Mouse (Mus musculus) lung, postnatal 0 days (tissue): ENCODE data around the gene Srsf9.

Experiments used
- CTCF ChIP-seq: IDR thresholded peaks from 2 replicates; pipeline ENCODE4 v1.5.1; 2016; ENCODE audit warnings: antibody characterized with exemption, mild to moderate bottlenecking
- EP300 ChIP-seq: IDR thresholded peaks from 2 replicates; pipeline ENCODE4 v1.6.1; 2016; ENCODE audit warnings: antibody characterized with exemption, mild to moderate bottlenecking, control low read depth

DNA sequence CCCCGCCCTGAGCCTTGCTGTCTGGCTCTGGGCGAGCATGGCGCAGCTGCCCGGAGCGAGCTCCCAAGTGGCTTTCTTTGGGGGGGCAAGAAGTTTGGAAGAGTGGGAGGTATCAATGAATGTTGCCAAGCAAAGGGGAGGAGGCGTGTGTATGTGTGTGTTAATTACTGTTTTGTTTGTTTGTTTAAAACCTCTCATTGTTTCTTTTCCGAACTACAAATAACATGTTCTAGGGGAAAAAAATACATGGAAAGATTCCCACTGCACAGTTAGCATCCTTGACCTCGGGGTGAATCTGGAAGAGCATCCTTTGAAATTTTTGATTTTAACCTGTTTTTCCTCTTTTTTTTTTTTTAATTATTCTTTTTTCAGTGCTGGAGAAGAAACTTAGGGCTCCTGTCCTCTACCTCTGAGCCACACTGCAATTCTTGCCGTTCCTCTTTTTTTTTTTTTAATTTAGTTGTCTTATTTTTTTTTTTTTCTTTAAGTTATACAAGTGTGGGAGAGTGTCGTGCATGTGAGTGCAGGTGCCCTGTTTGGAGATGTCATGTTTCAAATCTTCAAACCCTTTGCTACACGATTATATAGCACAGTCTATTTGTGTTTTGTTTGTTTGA, 47.3 kb downstream of the Srsf9 start:
- TF ChIP-seq CTCF (no peak), EP300 (no peak)
